Mouse (Mus musculus) Patski (cell line): ENCODE results near the gene Mark2. TPM values are rescaled to one million over a fixed set of nuclear protein-coding genes. Genes with fewer than 3 reads are reported as not detected.

Experiments used
- ATAC-seq: fragments of 100-300 bp; one replicate; pipeline ENCODE4 v1.8.0; 2021
- CTCF ChIA-PET: fragments of 350-600 bp; sonication (Branson Sonifier 250); formaldehyde crosslinking; loops from one replicate; lab custom pipeline; 2022; ENCODE audit warnings: inconsistent platforms; lab: Charles Lee
- POLR2A ChIA-PET: fragments of 350-600 bp; sonication (Branson Sonifier 250); formaldehyde crosslinking; loops from one replicate; lab custom pipeline; 2022; ENCODE audit warnings: antibody characterized with exemption, inconsistent platforms; lab: Charles Lee
- DNase-seq: peaks from one replicate; pipeline ENCODE4 v3.0.0-alpha.2; 2011; ENCODE audit warnings: low read depth, low spot score
- H3K27me3 ChIP-seq: fragments of 371-371 bp; one replicate; pipeline ENCODE4 v1.5.1; 2021
- CTCF ChIP-seq: fragments of 100-300 bp; IDR thresholded peaks from one replicate; pipeline ENCODE4 v1.5.1; 2021
- in situ Hi-C: fragments of 300-500 bp; cut with MboI; formaldehyde crosslinking; loops from 3 replicates; pipeline ENCODE4 v1.11.1; 2018; ENCODE audit warnings: low pct_unique_long_range_greater_than_20kb, mixed read lengths
- polyA plus RNA-seq: library from polyadenylated mRNA; unstranded; gene quantifications from one replicate; pipeline ENCODE4 v1.2.3, GENCODE M21; 2021

Mark2 gene
- polyA plus RNA-seq, 1 experiment from 2014 or later: 76.9 TPM

- no peak for DNase-seq
- CTCF ChIA-PET: interaction anchor here (1.4 kb wide), 1 partner anchor 9 kb away, joined by 5 read pairs; no protein-coding TSS in a partner anchor
- POLR2A ChIA-PET: interaction anchor here (0.8 kb wide), 1 partner anchor 27 kb away, joined by 3 read pairs; no protein-coding TSS in a partner anchor
- no peak for ATAC-seq
- H3K27me3 ChIP-seq: no peaks in the 10 kb centered on the region
- in situ Hi-C loops: no loop called here
- no peak for TF ChIP-seq CTCF
Measured at GRCm38 (mm10) chr19:7311306-7311705, 30.4 kb downstream of the Mark2 start.

DNA sequence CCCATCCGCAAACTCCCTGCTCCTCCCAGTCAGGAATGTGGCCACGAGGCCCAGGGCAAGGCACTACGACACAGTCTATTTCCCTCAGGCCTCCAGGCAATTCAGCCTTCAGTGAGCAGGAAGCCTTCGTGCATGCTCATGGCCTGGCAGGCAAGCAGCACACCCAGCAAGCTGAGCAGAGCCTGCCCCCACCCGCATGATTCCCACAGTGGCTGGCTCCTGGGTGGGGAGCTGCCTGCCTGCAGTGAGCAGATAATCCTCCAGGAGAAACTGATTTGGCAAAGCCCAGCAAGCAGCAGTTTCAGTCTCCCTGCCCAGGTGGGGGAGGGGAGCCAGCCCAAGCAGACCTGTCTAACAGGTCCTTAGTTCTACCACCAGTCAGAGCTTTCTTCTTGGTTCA is 31.0 kb downstream of the Mark2 start:
- in situ Hi-C loops: no loop called here
- no peaks in the 10 kb centered on the region for H3K27me3 ChIP-seq
- DNase-seq (peak; percentile 84), ATAC-seq (peak; percentile 95)
- CTCF ChIA-PET: interaction anchor here (1.4 kb wide), 1 partner anchor 9 kb away, joined by 5 read pairs; no protein-coding TSS in a partner anchor
- TF ChIP-seq CTCF: peak; percentile 19
- POLR2A ChIA-PET: interaction anchor here (0.8 kb wide), 1 partner anchor 28 kb away, joined by 3 read pairs; no protein-coding TSS in a partner anchor

GRCm38 (mm10) chr19:7309738-7310330 is 31.8 kb downstream of the Mark2 start:
- CTCF ChIA-PET: interaction anchor here (1.4 to 1.7 kb wide), 2 partner anchors 8 to 252 kb away, joined by 3 to 5 read pairs; no protein-coding TSS in a partner anchor
- no peak for ATAC-seq
- no peak for DNase-seq
- H3K27me3 ChIP-seq: no peaks in the 10 kb centered on the region
- POLR2A ChIA-PET: no interaction called here
- in situ Hi-C loops: no loop called here
- TF ChIP-seq CTCF: no peak

DNA sequence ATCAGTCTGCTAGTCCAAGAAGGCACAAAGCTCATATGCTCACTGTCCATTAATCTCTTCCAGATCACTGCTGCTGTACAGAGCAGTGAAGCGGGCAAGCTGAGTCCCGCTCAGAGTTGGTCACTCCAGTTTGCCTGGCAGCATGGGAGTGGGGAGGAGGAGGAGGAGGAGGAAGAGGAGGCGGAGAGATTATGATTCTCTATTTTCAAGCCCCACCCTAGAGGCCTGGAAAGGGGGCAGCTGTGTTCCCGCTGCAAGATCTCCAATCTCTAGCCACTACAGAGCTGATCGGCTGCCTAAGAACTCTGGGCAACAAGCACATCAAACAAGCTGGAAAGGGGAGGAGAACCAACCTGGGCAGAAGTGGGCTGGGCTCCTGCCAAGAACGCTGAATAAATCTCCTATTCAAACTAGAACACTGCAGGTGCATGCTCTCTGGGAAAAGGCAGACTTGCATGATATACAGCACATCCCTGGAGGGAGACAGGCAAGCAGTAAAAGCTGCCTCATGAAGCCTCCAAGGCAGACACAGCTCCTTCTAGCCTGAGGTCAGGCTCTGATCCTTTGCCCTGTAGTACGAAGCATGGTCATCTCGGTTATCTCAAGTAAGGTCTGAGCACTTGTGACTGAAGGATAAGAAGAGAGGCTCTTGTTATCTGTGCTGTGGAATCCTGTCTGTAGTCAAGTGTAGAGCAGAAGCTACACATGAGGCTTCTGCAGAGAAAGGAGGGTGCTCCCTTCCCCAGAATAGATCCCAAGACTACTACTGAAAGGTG is 33.5 kb downstream of the Mark2 start:
- in situ Hi-C loops: no loop called here
- no peak for ATAC-seq
- CTCF ChIA-PET: interaction anchor here (1.0 to 1.9 kb wide), 5 partner anchors 14 to 250 kb away, joined by 3 to 4 read pairs (median 3); no protein-coding TSS in a partner anchor
- H3K27me3 ChIP-seq: no peaks in the 10 kb centered on the region
- POLR2A ChIA-PET: interaction anchor here (1.1 to 1.7 kb wide), 4 partner anchors 8 to 34 kb away, joined by 3 to 5 read pairs (median 4); partner anchors contain the start of gene Mark2
- DNase-seq: no peak
- TF ChIP-seq CTCF: no peak

DNA sequence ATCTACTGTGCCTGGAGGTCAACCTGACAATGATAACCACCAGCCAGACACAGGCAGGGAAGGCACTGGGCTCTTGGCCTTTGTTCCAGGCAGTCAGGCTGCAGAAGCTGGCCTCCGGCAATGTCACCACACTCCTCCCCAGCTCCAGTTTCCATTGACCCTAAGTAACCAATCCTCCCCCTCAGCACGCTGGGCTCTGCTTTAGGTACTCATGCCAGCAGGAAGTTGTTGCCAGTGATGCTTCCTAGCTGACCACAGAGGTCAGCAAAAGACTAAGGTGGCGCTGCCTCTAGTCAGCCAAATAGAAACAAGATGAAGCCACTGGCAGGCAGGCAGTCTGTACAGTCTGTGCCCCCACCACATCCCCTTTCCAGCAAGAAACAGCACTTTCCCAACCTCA is 34.7 kb downstream of the Mark2 start:
- CTCF ChIA-PET: interaction anchor here (0.8 to 1.8 kb wide), 4 partner anchors 9 to 27 kb away, joined by 3 to 5 read pairs (median 3); no protein-coding TSS in a partner anchor
- DNase-seq (no peak), ATAC-seq (no peak)
- H3K27me3 ChIP-seq: no peaks in the 10 kb centered on the region
- no peak for TF ChIP-seq CTCF
- in situ Hi-C loops: no loop called here
- POLR2A ChIA-PET: interaction anchor here (0.6 to 1.7 kb wide), 6 partner anchors 9 to 182 kb away, joined by 3 to 5 read pairs (median 4); partner anchors contain the start of gene Mark2

DNA sequence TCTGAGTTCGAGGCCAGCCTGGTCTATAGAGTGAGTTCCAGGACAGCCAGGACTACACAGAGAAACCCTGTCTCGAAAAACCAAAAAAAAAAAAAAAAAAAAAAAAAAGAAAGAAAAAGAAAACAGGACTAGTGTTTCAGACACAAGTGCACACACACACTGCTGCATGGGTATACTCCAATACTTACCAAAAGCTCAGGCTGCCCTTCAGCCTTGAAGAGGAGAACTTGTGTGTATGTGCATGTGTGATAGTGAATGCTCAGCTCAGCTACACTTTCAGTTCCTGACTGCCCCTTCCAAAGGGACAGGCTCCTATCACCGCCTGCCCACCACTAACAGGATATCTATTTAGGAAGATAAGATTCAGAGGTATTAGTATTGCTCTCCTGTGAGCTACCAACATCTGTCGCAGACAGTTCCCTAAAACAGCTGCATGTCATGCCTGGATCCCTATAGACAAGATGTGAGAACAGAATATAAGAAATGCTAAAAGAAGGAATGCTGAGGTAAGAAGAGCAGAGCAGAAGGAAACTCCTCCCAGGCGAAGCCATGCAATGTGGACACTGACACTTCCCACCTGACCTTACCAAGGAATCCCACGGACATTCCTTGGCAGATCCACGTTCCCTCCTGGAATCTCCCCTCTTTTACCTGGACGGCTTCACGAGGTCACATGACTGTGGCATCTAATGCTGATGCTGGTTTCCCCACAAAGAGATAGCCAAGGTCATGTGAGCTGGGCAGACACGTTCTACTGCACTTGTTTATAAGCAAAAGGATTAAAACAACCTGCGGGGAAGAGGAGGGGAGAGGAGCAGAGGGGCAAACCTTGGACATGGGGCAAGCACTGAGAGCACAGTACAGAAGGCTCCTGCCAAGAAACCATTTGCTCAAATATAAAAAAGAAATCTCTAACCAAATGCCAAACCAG is 36.0 kb downstream of the Mark2 start:
- in situ Hi-C loops: no loop called here
- TF ChIP-seq CTCF: no peak
- no peaks in the 10 kb centered on the region for H3K27me3 ChIP-seq
- ChIA-PET POLR2A (interaction anchor here (1.1 kb wide), 1 partner anchor 26 kb away, joined by 4 read pairs; no protein-coding TSS in a partner anchor), CTCF (interaction anchor here (1.1 to 1.8 kb wide), 4 partner anchors 13 to 113 kb away, joined by 3 to 6 read pairs (median 4); partner anchors contain the start of gene Naa40)
- DNase-seq (no peak), ATAC-seq (no peak)

DNA sequence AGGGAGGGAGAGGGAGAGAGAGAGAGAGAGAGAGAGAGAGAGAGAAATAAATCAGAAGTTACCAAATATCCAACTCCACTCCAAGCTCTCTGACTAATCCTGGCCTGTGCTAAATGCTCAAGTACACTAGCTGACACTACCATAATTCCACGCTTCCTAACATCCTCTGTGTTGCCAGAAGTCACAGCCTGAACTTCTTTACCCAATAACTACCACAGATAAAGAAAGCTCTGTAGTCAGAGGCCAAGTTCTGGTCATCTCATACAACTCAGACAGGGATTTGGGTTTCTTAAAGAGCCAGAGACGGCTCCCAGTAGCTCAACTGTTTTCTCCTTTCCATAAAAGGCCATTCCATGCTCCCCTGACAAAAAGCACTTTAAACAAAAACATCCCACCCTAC is 36.9 kb downstream of the Mark2 start:
- ATAC-seq: no peak
- no peak for TF ChIP-seq CTCF
- ChIA-PET CTCF (interaction anchor here (1.7 to 1.8 kb wide), 2 partner anchors 12 to 31 kb away, joined by 4 to 6 read pairs; no protein-coding TSS in a partner anchor), POLR2A (no interaction called here)
- in situ Hi-C loops: no loop called here
- no peak for DNase-seq
- no peaks in the 10 kb centered on the region for H3K27me3 ChIP-seq

- TF ChIP-seq CTCF: no peak
- no peak for ATAC-seq
- H3K27me3 ChIP-seq: no peaks in the 10 kb centered on the region
- in situ Hi-C loops: no loop called here
- CTCF ChIA-PET: interaction anchor here (0.9 to 1.8 kb wide), 4 partner anchors 11 to 35 kb away, joined by 3 to 6 read pairs (median 5); no protein-coding TSS in a partner anchor
- no peak for DNase-seq
- POLR2A ChIA-PET: interaction anchor here (2.4 kb wide), 1 partner anchor 37 kb away, joined by 11 read pairs; no protein-coding TSS in a partner anchor
Measured at GRCm38 (mm10) chr19:7303796-7304195, 37.9 kb downstream of the Mark2 start.

- ChIA-PET CTCF (interaction anchor here (1.0 to 1.7 kb wide), 5 partner anchors 8 to 34 kb away, joined by 3 to 5 read pairs (median 3); no protein-coding TSS in a partner anchor), POLR2A (interaction anchor here (0.7 to 2.4 kb wide), 2 partner anchors 19 to 38 kb away, joined by 3 to 11 read pairs; no protein-coding TSS in a partner anchor)
- H3K27me3 ChIP-seq: no peaks in the 10 kb centered on the region
- no peak for TF ChIP-seq CTCF
- in situ Hi-C loops: no loop called here
- peak; percentile 14 for ATAC-seq
- no peak for DNase-seq
Measured at GRCm38 (mm10) chr19:7302493-7302797, 39.2 kb downstream of the Mark2 start.
